Mouse (Mus musculus): ENCODE results near the gene Enc1. TPM values are rescaled to one million over a fixed set of nuclear protein-coding genes. Genes with fewer than 3 reads are reported as not detected.

The Enc1 gene
- total RNA-seq, 1 experiment from 2014 or later, result 5.9 TPM

GRCm38 (mm10) chr13:97227795-97228194 lies 13.1 kb upstream of the Enc1 start:
- no peak for DNase-seq

GRCm38 (mm10) chr13:97230101-97230500 lies 10.8 kb upstream of the Enc1 start:
- DNase-seq, result no peak

GRCm38 (mm10) chr13:97233092-97233491 lies 7.8 kb upstream of the Enc1 start:
- no peak for DNase-seq

- peak; percentile 81 for DNase-seq
Observed at GRCm38 (mm10) chr13:97234785-97235417, 6.0 kb upstream of the Enc1 start.

GRCm38 (mm10) chr13:97235911-97236310 lies 5.0 kb upstream of the Enc1 start:
- no peak for DNase-seq

- no peak for DNase-seq
Observed at GRCm38 (mm10) chr13:97237700-97238099, 3.2 kb upstream of the Enc1 start.

GRCm38 (mm10) chr13:97238181-97238981 lies 2.5 kb upstream of the Enc1 start:
- peak; percentile 26 for DNase-seq

- peak; percentile 18 for DNase-seq
Observed at GRCm38 (mm10) chr13:97239343-97240180, 1.3 kb upstream of the Enc1 start.

- DNase-seq, result peak; percentile 63
Observed at GRCm38 (mm10) chr13:97240279-97240964, 483 bp upstream of the Enc1 start.

GRCm38 (mm10) chr13:97241787-97242280 lies 929 bp downstream of the Enc1 start:
- DNase-seq, result no peak

GRCm38 (mm10) chr13:97242716-97243115 lies 1.8 kb downstream of the Enc1 start:
- no peak for DNase-seq

- no peak for DNase-seq
Observed at GRCm38 (mm10) chr13:97243962-97244711, 3.2 kb downstream of the Enc1 start.

GRCm38 (mm10) chr13:97244712-97245105 lies 3.8 kb downstream of the Enc1 start:
- DNase-seq, result no peak

GRCm38 (mm10) chr13:97245157-97245556 lies 4.3 kb downstream of the Enc1 start:
- DNase-seq, result no peak

- DNase-seq, result no peak
Observed at GRCm38 (mm10) chr13:97246217-97246616, 5.3 kb downstream of the Enc1 start.

GRCm38 (mm10) chr13:97247754-97248153 lies 6.8 kb downstream of the Enc1 start:
- DNase-seq, result no peak

GRCm38 (mm10) chr13:97249051-97249461 lies 8.2 kb downstream of the Enc1 start:
- no peak for DNase-seq

- no peak for DNase-seq
Observed at GRCm38 (mm10) chr13:97249507-97250078, 8.7 kb downstream of the Enc1 start.

- DNase-seq, result no peak
Observed at GRCm38 (mm10) chr13:97250148-97250547, 9.2 kb downstream of the Enc1 start.

GRCm38 (mm10) chr13:97250551-97251380 lies 9.9 kb downstream of the Enc1 start:
- DNase-seq, result no peak
